Comparison of ENCODE assay signal across 23 mouse cellular contexts in genomic region chr17:32534068-32534467, GRCm38 (mm10). TPM values are rescaled to one million over a fixed set of nuclear protein-coding genes. Genes with fewer than 3 reads are reported as not detected.
DNase-seq lines count a peak whose midpoint lies in the region; ATAC-seq and TF ChIP-seq lines count a peak whose summit lies in the region.
"Had no signal": no experiment of that assay in that cellular context is flagged by ENCODE, and none has a peak within 500 bp of the region (broad histone marks: within the 10 kb centered on the region; RNA-seq: fewer than 3 reads in every experiment).

No protein-coding gene starts in this region.

- H3K4me3 ChIP-seq in kidney, adult 2 months (ENCODE audit: insufficient read depth, low read depth, low read length): no peak overlapping the region
- no peak overlapping the region for H3K4me3 ChIP-seq in kidney, embryonic 16.5 days (ENCODE audit: low read length)
- H3K4me3 ChIP-seq in forebrain, embryonic 16.5 days (replicated peaks; ENCODE audit: low read length): no peak overlapping the region
- H3K4me3 ChIP-seq: embryonic facial prominence, embryonic 10.5 days; forebrain, embryonic 15.5 days; hindbrain, embryonic 15.5 days; limb, embryonic 13.5 days; lung, embryonic 15.5 days; midbrain, embryonic 15.5 days; myocyte; neural tube, embryonic 13.5 days; stomach, embryonic 15.5 days had no signal

- H3K27ac ChIP-seq in kidney, adult 2 months (ENCODE audit: insufficient read depth, low read depth, low read length): no peak overlapping the region
- no peak overlapping the region for H3K27ac ChIP-seq in kidney, embryonic 16.5 days (ENCODE audit: low read length)
- no peak overlapping the region for H3K27ac ChIP-seq in forebrain, embryonic 16.5 days (ENCODE audit: low read length)
- H3K27ac ChIP-seq: embryonic facial prominence, embryonic 10.5 days; forebrain, embryonic 15.5 days; hindbrain, embryonic 15.5 days; limb, embryonic 13.5 days; liver, embryonic 14.5 days; lung, embryonic 15.5 days; midbrain, embryonic 15.5 days; neural tube, embryonic 13.5 days; stomach, embryonic 15.5 days had no signal

- no peak for ATAC-seq in kidney, embryonic 16.5 days (ENCODE audit: low FRiP score, low TSS enrichment)
- ATAC-seq in megakaryocyte progenitor cell, adult 5-6 weeks (replicated peaks; ENCODE audit: poor library complexity): peak; percentile 68
- no peak for ATAC-seq in forebrain, embryonic 16.5 days
- ATAC-seq: forebrain, embryonic 15.5 days; midbrain, embryonic 15.5 days had no signal

- DNase-seq in kidney, adult 2 months: peak; percentile 13
- peak; percentile 30 for DNase-seq in thymus, postnatal 0 days (ENCODE audit: low spot score)
- DNase-seq in thymus, adult 18-20 months: no peak
- no peak for DNase-seq in frontal cortex, postnatal 25 days (ENCODE audit: low spot score in 2 of 2)
- DNase-seq: adrenal gland, postnatal 10 days; cerebellum, adult 8-10 months; gastrocnemius, postnatal 14 days; kidney, postnatal 36 days had no signal

- no peak overlapping the region for H3K9ac ChIP-seq in kidney, embryonic 16.5 days (replicated peaks; ENCODE audit: low read length)
- no peak overlapping the region for H3K9ac ChIP-seq in forebrain, embryonic 16.5 days (replicated peaks; ENCODE audit: low read depth, low read length)
- H3K9ac ChIP-seq: forebrain, embryonic 15.5 days; hindbrain, embryonic 15.5 days; limb, embryonic 13.5 days; liver, embryonic 14.5 days; lung, embryonic 15.5 days; midbrain, embryonic 15.5 days; neural tube, embryonic 13.5 days; stomach, embryonic 15.5 days had no signal

- H3K36me3 ChIP-seq in kidney, adult 2 months (ENCODE audit: control insufficient read depth, insufficient read depth, low read length): no peaks in the 10 kb centered on the region
- H3K36me3 ChIP-seq in kidney, embryonic 16.5 days (ENCODE audit: insufficient read depth, low read length): no peaks in the 10 kb centered on the region
- no peaks in the 10 kb centered on the region for H3K36me3 ChIP-seq in forebrain, embryonic 16.5 days (ENCODE audit: control insufficient read depth, insufficient read depth)
- H3K36me3 ChIP-seq: embryonic facial prominence, embryonic 10.5 days; forebrain, embryonic 15.5 days; hindbrain, embryonic 15.5 days; limb, embryonic 13.5 days; lung, embryonic 15.5 days; midbrain, embryonic 15.5 days; neural tube, embryonic 13.5 days; stomach, embryonic 15.5 days had no signal

- 0 out of 2 replicates have a peak, but pooled peaks cover 3% of the 10 kb centered on the region for H3K4me1 ChIP-seq in kidney, adult 2 months (ENCODE audit: control insufficient read depth, insufficient read depth, low read length)
- peaks cover 8% of the 10 kb centered on the region; the same call in 1 of the 2 replicates for H3K4me1 ChIP-seq in kidney, embryonic 16.5 days (ENCODE audit: insufficient read depth, low read length)
- H3K4me1 ChIP-seq in forebrain, embryonic 16.5 days (replicated peaks; ENCODE audit: control insufficient read depth, insufficient read depth, low read length): peaks cover 9% of the 10 kb centered on the region

- no peak for TF ChIP-seq POLR2A in kidney, adult 2 months (IDR thresholded peaks at IDR 0.05; ENCODE audit: low read depth, low read length)

- WGBS in kidney, adult 2 months: 64% methylated on average over 6 of the region's 6 CpGs
- WGBS in kidney, embryonic 16.5 days: 76% methylated on average over 6 of the region's 6 CpGs
- WGBS in forebrain, embryonic 16.5 days: 85% methylated on average over 6 of the region's 6 CpGs

- H3K4me2 ChIP-seq in kidney, embryonic 16.5 days (replicated peaks; ENCODE audit: low read depth, low read length): no peak overlapping the region
- no peak overlapping the region for H3K4me2 ChIP-seq in forebrain, embryonic 16.5 days (ENCODE audit: low read length)
- H3K4me2 ChIP-seq: forebrain, embryonic 15.5 days; heart, embryonic 11.5 days; hindbrain, embryonic 15.5 days; limb, embryonic 13.5 days; lung, embryonic 15.5 days; midbrain, embryonic 15.5 days; neural tube, embryonic 13.5 days; stomach, embryonic 15.5 days had no signal

- no peak for TF ChIP-seq CTCF in kidney, adult 2 months (conservative IDR thresholded peaks at IDR 0.05; ENCODE audit: insufficient read depth, insufficient read length, low read depth, low read length)

- no peaks in the 10 kb centered on the region for H3K9me3 ChIP-seq in kidney, embryonic 16.5 days (ENCODE audit: low read length)
- H3K9me3 ChIP-seq in forebrain, embryonic 16.5 days (ENCODE audit: control insufficient read depth, low read length): no peaks in the 10 kb centered on the region
- H3K9me3 ChIP-seq: embryonic facial prominence, embryonic 10.5 days; forebrain, embryonic 15.5 days; hindbrain, embryonic 15.5 days; limb, embryonic 13.5 days; lung, embryonic 15.5 days; midbrain, embryonic 15.5 days; neural tube, embryonic 13.5 days; stomach, embryonic 15.5 days had no signal

- no peaks in the 10 kb centered on the region for H3K27me3 ChIP-seq in kidney, adult 2 months (replicated peaks; ENCODE audit: control insufficient read depth, insufficient read depth, low read length)
- no peaks in the 10 kb centered on the region for H3K27me3 ChIP-seq in kidney, embryonic 16.5 days (ENCODE audit: insufficient read depth, low read length)
- no peaks in the 10 kb centered on the region for H3K27me3 ChIP-seq in forebrain, embryonic 16.5 days (replicated peaks; ENCODE audit: control insufficient read depth, insufficient read depth, low read length)
- H3K27me3 ChIP-seq: forebrain, embryonic 15.5 days; hindbrain, embryonic 15.5 days; limb, embryonic 13.5 days; lung, embryonic 15.5 days; midbrain, embryonic 15.5 days; neural tube, embryonic 13.5 days; stomach, embryonic 15.5 days had no signal

RNA-seq across cellular contexts. Expression of gene Cyp4f16, which starts 2.3 kb away (rescaled TPM):
- 11.6 and 14.3 TPM in 2 replicates for polyA plus RNA-seq in kidney, adult 2 months (2012; rRNA removed)
- polyA plus RNA-seq in kidney, embryonic 16.5 days (2015; fragmentation: Nextera tagmentation; extraction: Ambion mirVana): 24.5 and 27.5 TPM in 2 replicates
- polyA plus RNA-seq in thymus, postnatal 0 days (2015; fragmentation: Nextera tagmentation; extraction: Ambion mirVana): 5.6 and 6.3 TPM in 2 replicates
- total RNA-seq in megakaryocyte progenitor cell, adult 5-6 weeks (2015): 11.1 and 11.6 TPM in 2 replicates
- total RNA-seq in megakaryocyte progenitor cell, adult 5-6 weeks (2017): 11.2 and 13.7 TPM in 2 replicates
- 20.0 and 26.1 TPM in 2 replicates for polyA plus RNA-seq in forebrain, embryonic 16.5 days (2015; fragmentation: Nextera tagmentation; extraction: Ambion mirVana)

RNA-seq across cellular contexts. Expression of gene Cyp4f17, which starts 28.2 kb away (rescaled TPM):
- 16.2 and 18.1 TPM in 2 replicates for polyA plus RNA-seq in kidney, adult 2 months (2012; rRNA removed)
- 7.4 and 10.4 TPM in 2 replicates for polyA plus RNA-seq in kidney, embryonic 16.5 days (2015; fragmentation: Nextera tagmentation; extraction: Ambion mirVana)
- polyA plus RNA-seq in thymus, postnatal 0 days (2015; fragmentation: Nextera tagmentation; extraction: Ambion mirVana): 2.2 and 3.0 TPM in 2 replicates
- 0.32 and 1.2 TPM in 2 replicates for total RNA-seq in megakaryocyte progenitor cell, adult 5-6 weeks (2015)
- total RNA-seq in megakaryocyte progenitor cell, adult 5-6 weeks (2017): 0.29 and 1.5 TPM in 2 replicates
- 6.7 and 8.9 TPM in 2 replicates for polyA plus RNA-seq in forebrain, embryonic 16.5 days (2015; fragmentation: Nextera tagmentation; extraction: Ambion mirVana)
- total RNA-seq: megakaryocyte-erythroid progenitor cell, adult 5-6 weeks had no signal

Comparison
In these comparisons a context has a peak if more than half of its experiments do, and no peak if none do; other contexts are left out.
1. DNase-seq: peak in kidney, adult 2 months (single experiment) and thymus, postnatal 0 days (single experiment); none in thymus, adult 18-20 months (0 of 2) and frontal cortex, postnatal 25 days (0 of 2).